In the genomic region with DNA sequence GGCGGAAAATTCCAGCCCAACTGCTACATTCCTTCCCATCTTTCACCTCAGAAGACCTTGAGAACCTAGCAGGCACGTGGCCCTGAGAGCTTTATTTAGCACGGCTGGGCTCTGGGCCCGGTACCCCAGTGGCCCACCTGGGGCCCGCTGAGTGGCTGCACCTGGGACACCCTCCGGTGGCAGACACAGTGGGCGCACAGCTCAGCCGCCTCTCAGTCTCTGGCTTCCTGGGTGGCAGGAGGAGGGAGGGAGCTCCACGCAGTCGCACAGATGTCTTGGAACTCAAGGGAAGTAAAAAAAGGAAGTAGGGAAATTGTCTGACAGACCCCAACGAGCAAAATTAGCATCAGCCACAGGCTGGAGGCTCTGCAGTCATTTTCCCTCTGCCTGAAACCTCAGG, we compare ENCODE assay signal across 9 mouse cellular contexts.
A peak's percentile ranks its signal among the peaks of the same experiment; 100 is the strongest.
DNase-seq lines count a peak whose midpoint lies in the region; ATAC-seq lines count a peak whose summit lies in the region.
"Had no signal": no experiment of that assay in that cellular context is flagged by ENCODE, and none has a peak within 500 bp of the region (broad histone marks: within the 10 kb centered on the region; RNA-seq: fewer than 3 reads in every experiment).

No protein-coding gene starts in this region.

- peak overlapping the region; percentile 21 for H3K4me2 ChIP-seq in liver, embryonic 11.5 days

- H3K4me3 ChIP-seq in liver, embryonic 11.5 days (ENCODE audit: low read depth, low read length) = no peak overlapping the region

- WGBS in liver, embryonic 11.5 days = 16% methylated on average over 11 of the region's 11 CpGs

- no peaks in the 10 kb centered on the region for H3K9me3 ChIP-seq in liver, embryonic 11.5 days (ENCODE audit: control insufficient read depth, low read length)

- no peaks in the 10 kb centered on the region for H3K27me3 ChIP-seq in liver, embryonic 11.5 days (replicated peaks; ENCODE audit: control insufficient read depth, insufficient read depth, low read length)
- H3K27me3 ChIP-seq: Patski had no signal

- no peak for DNase-seq in liver, embryonic 11.5 days (ENCODE audit: low spot score)
- no peak for DNase-seq in liver
- DNase-seq in left cerebral cortex, adult 18-20 months (ENCODE audit: low spot score in 2 of 2) = peak; percentile 43 to 71
- DNase-seq in right cerebral cortex, postnatal 14 days = peak; percentile 57
- DNase-seq in adipocyte (ENCODE audit: low spot score) = no peak
- DNase-seq in Muller cell, postnatal 12 days (ENCODE audit: inconsistent ontology term) = no peak

- no peaks in the 10 kb centered on the region for H3K36me3 ChIP-seq in liver, embryonic 11.5 days (ENCODE audit: control insufficient read depth, insufficient read depth, low read length)

- no peak for ATAC-seq in liver, embryonic 11.5 days (replicated peaks; ENCODE audit: low FRiP score)
- ATAC-seq in common myeloid progenitor, adult 5-6 weeks (replicated peaks; ENCODE audit: low read depth, poor library complexity, severe bottlenecking) = peak; percentile 73
- ATAC-seq in hematopoietic stem cell, adult 5-6 weeks (replicated peaks in 1 of 2; ENCODE audit: insufficient read depth in 1 of 2, low FRiP score in 2 of 2, low TSS enrichment in 1 of 2, low read depth in 1 of 2, poor library complexity in 2 of 2, severe bottlenecking in 2 of 2) = peak; percentile 47 to 69
- ATAC-seq: Patski had no signal

- no peak overlapping the region for H3K9ac ChIP-seq in liver, embryonic 11.5 days (ENCODE audit: low read depth, low read length)

- H3K27ac ChIP-seq in liver, embryonic 11.5 days (ENCODE audit: low read depth, low read length) = no peak overlapping the region

- H3K4me1 ChIP-seq in liver, embryonic 11.5 days (replicated peaks; ENCODE audit: control insufficient read depth, insufficient read depth, low read length) = no peaks in the 10 kb centered on the region

Comparison
In these comparisons a context has a peak if more than half of its experiments do, and no peak if none do; other contexts are left out.
1. DNase-seq: peak in left cerebral cortex, adult 18-20 months (2 of 2) and right cerebral cortex, postnatal 14 days (single experiment); none in liver, embryonic 11.5 days (single experiment), liver (single experiment), adipocyte (single experiment) and Muller cell, postnatal 12 days (single experiment).